Mouse (Mus musculus) lung, postnatal 0 days (tissue): ENCODE results near the gene Gm21987. TPM values are rescaled to one million over a fixed set of nuclear protein-coding genes. Genes with fewer than 3 reads are reported as not detected.
A peak's percentile ranks its signal among the peaks of the same experiment; 100 is the strongest.

Source experiments
- ATAC-seq: fragments of 200-750 bp; cut with Nextera tagmentation; 2 replicates; pipeline ENCODE4 v1.8.0; 2017; ENCODE audit warnings: moderate library complexity
- DNase-seq: peaks from one replicate; pipeline ENCODE4 v3.0.0-alpha.2; 2016; ENCODE audit warnings: low spot score
- H3K27ac ChIP-seq: fragments of 300-500 bp; sonication (generic); 2 replicates; pipeline ENCODE4 v1.5.1; 2014; ENCODE audit warnings: antibody characterized with exemption, mild to moderate bottlenecking, low read length, mixed read lengths
- H3K27me3 ChIP-seq: fragments of 300-500 bp; sonication (generic); replicated peaks from 2 replicates; pipeline ENCODE4 v1.6.1; 2014; ENCODE audit warnings: low read length, mixed read lengths; ENCODE audit not compliant: insufficient read depth
- H3K36me3 ChIP-seq: fragments of 300-500 bp; sonication (generic); 2 replicates; pipeline ENCODE4 v1.6.1; 2014; ENCODE audit warnings: low read length, mixed read lengths; ENCODE audit not compliant: insufficient read depth
- H3K4me1 ChIP-seq: fragments of 300-500 bp; sonication (generic); 2 replicates; pipeline ENCODE4 v1.6.1; 2014; ENCODE audit warnings: antibody characterized with exemption, low read depth, low read length, mixed read lengths; ENCODE audit not compliant: insufficient read depth
- H3K4me2 ChIP-seq: fragments of 300-500 bp; sonication (generic); replicated peaks from 2 replicates; pipeline ENCODE4 v1.6.1; 2014; ENCODE audit warnings: low read depth, mild to moderate bottlenecking, low read length, moderate library complexity, mixed read lengths
- H3K4me3 ChIP-seq: fragments of 300-500 bp; sonication (generic); 2 replicates; pipeline ENCODE4 v1.5.1; 2014; ENCODE audit warnings: low read depth, low read length
- H3K9ac ChIP-seq: fragments of 300-500 bp; sonication (generic); replicated peaks from 2 replicates; pipeline ENCODE4 v1.6.1; 2014; ENCODE audit warnings: low read depth, mild to moderate bottlenecking
- H3K9me3 ChIP-seq: fragments of 300-500 bp; sonication (generic); 2 replicates; pipeline ENCODE4 v1.6.1; 2016; ENCODE audit warnings: low read length, mixed read lengths
- CTCF ChIP-seq: IDR thresholded peaks from 2 replicates; pipeline ENCODE4 v1.5.1; 2016; ENCODE audit warnings: antibody characterized with exemption, mild to moderate bottlenecking
- EP300 ChIP-seq: IDR thresholded peaks from 2 replicates; pipeline ENCODE4 v1.6.1; 2016; ENCODE audit warnings: antibody characterized with exemption, mild to moderate bottlenecking, control low read depth
- WGBS: fragments of 180-500 bp; shearing (Covaris S2); extraction: QIAGEN DNeasy Blood & Tissue Kit; methylation state at CpG from one replicate; pipeline ENCODE4 v1.1.7; 2014; 5-methylcytosine and 5-hydroxymethylcytosine counted together
- polyA plus RNA-seq: library from polyadenylated mRNA; unstranded; fragments of >200 nt; fragmentation: Nextera tagmentation; extraction: Ambion mirVana; gene quantifications from 2 replicates; pipeline ENCODE4 v1.2.1, GENCODE M21; 2015

Gm21987 gene
- polyA plus RNA-seq, 1 experiment from 2014 or later = not detected

DNA sequence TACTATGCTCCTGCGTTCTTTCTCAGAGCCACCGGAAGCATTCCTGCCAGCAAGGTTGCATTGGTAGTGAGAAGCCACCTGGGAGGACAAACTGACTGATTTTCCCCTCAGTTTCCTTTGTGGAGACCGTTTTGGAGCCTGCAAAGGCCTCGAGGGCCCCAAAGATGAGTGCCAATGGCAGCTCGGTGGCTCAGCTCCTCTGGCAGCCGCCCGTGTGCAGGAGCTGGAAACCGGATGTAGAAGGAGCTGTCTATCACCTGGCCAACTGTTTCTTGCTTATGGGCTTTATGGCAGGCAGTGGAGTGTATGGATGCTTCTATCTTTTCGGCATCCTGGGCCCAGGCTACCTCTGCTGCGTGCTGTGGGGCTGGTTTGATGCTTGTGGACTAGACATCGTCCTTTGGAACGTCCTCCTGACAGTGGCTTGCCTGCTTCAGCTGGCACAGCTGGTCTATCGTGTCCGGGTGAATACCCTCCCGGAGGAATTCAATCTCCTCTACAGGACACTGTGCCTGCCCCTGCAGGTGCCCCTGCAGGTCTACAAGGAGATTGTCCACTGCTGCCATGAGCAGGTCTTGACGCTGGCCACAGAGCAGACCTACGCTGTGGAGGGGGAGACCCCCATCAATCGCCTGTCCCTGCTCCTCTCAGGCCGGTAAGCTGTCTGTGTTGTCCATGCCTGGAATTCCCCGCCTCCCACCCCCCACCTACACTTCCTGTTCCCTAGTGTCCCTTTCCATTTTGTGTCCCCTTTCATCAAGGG, 15.8 kb downstream of the Gm21987 start:
- H3K4me1 ChIP-seq = peaks cover 13% of the 10 kb centered on the region; the same call in 1 of the 2 replicates
- DNase-seq = no peak
- H3K9me3 ChIP-seq = no peaks in the 10 kb centered on the region
- H3K27ac ChIP-seq = no peak overlapping the region
- H3K4me2 ChIP-seq = peak overlapping the region; percentile 35
- ATAC-seq = no peak; the same call in 1 of the 2 replicates
- no peaks in the 10 kb centered on the region for H3K27me3 ChIP-seq
- no peak overlapping the region for H3K9ac ChIP-seq
- no peaks in the 10 kb centered on the region for H3K36me3 ChIP-seq
- WGBS = 47% methylated on average over 20 of the region's 20 CpGs
- TF ChIP-seq CTCF = no peak
- no peak overlapping the region for H3K4me3 ChIP-seq

DNA sequence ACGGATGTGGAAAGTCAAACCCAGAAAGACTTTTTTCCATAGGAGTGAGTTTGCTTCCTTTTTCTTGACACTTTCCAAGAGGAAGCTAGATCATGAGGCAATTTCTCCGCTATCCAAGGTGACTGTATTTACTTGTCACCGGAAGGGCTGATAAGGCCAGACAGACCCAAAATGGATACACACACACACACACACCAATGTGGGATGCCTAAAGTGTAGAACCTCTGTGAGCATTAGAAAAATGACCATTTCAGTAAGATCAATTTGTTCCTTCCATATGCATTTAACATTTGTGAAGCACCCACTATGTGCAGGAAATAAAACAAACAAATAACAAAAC, 16.4 kb downstream of the Gm21987 start:
- peaks cover 13% of the 10 kb centered on the region; the same call in 1 of the 2 replicates for H3K4me1 ChIP-seq
- no peak overlapping the region for H3K4me3 ChIP-seq
- no peak overlapping the region for H3K4me2 ChIP-seq
- no peaks in the 10 kb centered on the region for H3K9me3 ChIP-seq
- H3K27ac ChIP-seq = no peak overlapping the region
- DNase-seq = no peak
- H3K36me3 ChIP-seq = no peaks in the 10 kb centered on the region
- no peak overlapping the region for H3K9ac ChIP-seq
- no peaks in the 10 kb centered on the region for H3K27me3 ChIP-seq
- no peak for ATAC-seq
- TF ChIP-seq EP300 (no peak), CTCF (no peak)
- WGBS = 34% methylated on average over 3 of the region's 3 CpGs

DNA sequence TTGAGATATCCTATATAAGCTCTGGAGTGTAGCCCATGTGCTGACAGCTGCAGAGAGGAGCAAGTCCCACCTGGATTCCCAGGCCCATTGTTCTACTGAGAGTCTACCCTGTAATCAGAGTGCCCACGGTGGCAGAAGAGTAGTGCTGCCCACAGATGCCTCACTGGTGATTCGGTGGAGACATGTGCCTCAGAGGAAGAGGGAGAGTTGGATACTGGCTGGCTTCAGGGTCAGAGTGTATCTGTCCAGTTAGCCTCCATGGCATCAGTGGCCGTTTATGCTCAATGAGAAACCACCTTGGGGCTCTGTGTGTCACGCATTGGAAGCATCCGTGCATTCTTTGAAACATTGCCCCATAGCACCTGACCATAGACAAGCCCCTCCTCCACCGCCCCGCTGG, 16.8 kb downstream of the Gm21987 start:
- TF ChIP-seq EP300 (no peak), CTCF (no peak)
- Histone ChIP-seq H3K27me3 (no peaks in the 10 kb centered on the region), H3K36me3 (no peaks in the 10 kb centered on the region), H3K27ac (no peak overlapping the region), H3K4me3 (no peak overlapping the region), H3K4me1 (peaks cover 13% of the 10 kb centered on the region; the same call in 1 of the 2 replicates), H3K4me2 (no peak overlapping the region), H3K9ac (no peak overlapping the region), H3K9me3 (no peaks in the 10 kb centered on the region)
- 73% methylated on average over 7 of the region's 7 CpGs for WGBS
- no peak for DNase-seq
- ATAC-seq = no peak

DNA sequence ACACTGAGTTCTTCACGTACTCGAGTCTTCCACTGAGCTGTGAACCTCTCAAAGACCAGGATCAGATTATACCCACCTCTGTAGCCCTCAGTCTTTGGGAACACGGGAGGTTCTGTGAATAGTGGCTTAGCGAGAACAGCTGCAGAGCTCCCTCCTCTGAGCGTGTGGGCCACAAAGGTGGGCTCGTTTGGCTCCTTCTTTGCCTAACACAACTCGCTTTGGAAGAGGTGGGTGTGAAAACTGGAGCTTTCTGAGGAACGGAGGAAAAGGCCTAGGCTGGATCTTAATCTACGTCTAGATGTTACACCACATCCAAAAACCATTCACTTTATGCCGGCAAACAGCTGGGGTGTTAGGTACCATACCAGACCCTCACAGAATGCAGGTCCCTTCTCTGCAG, 18.6 kb downstream of the Gm21987 start:
- Histone ChIP-seq H3K4me2 (no peak overlapping the region), H3K4me3 (no peak overlapping the region), H3K27me3 (no peaks in the 10 kb centered on the region), H3K9ac (no peak overlapping the region), H3K4me1 (peaks cover 13% of the 10 kb centered on the region; the same call in 1 of the 2 replicates), H3K27ac (no peak overlapping the region), H3K36me3 (no peaks in the 10 kb centered on the region), H3K9me3 (no peaks in the 10 kb centered on the region)
- whole genome bisulfite sequencing = 87% methylated on average over 10 of the region's 10 CpGs
- TF ChIP-seq CTCF = no peak
- no peak for TF ChIP-seq EP300
- ATAC-seq = no peak
- DNase-seq = no peak

DNA sequence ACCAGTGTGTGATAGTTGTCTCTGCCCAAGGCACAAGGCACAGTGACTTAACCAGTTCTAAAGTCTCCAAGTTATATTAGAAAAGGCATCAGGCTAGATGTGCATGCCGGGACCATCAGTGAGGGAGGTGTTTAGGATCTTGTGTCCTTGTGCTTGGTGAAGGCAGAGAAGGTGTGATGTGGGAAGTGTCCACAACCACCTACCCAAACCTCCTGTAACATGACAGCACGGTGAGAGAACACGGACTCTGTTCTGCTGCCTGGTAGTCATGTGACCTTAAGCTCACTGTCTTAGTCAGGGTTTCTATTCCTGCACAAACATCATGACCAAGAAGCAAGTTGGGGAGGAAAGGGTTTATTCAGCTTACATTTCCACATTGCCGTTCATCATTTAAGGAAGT, 19.4 kb downstream of the Gm21987 start:
- H3K27me3 ChIP-seq = no peaks in the 10 kb centered on the region
- 76% methylated on average over 4 of the region's 4 CpGs for WGBS
- no peaks in the 10 kb centered on the region for H3K9me3 ChIP-seq
- TF ChIP-seq CTCF (no peak), EP300 (no peak)
- H3K9ac ChIP-seq = no peak overlapping the region
- no peak overlapping the region for H3K27ac ChIP-seq
- H3K4me2 ChIP-seq = no peak overlapping the region
- H3K4me3 ChIP-seq = no peak overlapping the region
- peaks cover 13% of the 10 kb centered on the region; the same call in 1 of the 2 replicates for H3K4me1 ChIP-seq
- DNase-seq = no peak
- H3K36me3 ChIP-seq = no peaks in the 10 kb centered on the region
- no peak for ATAC-seq

DNA sequence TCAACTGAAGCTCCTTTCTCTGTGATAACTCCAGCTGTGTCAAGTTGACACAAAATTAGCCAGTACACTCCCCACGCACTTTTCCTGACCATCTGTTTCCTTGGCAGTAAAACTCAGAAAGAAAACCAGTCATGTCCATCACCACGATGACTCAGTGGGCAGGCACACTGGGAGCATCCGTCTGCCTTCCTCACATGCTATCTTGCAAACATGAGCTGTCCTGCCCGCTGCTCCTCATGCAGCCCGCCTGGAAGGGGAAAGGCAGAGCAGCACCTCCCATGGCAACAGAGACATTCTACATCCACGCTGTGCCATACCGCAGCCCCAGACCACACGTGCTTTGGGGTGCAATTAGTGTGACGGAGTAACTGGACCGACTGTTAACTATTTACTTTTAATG, 21.5 kb downstream of the Gm21987 start:
- Histone ChIP-seq H3K9ac (no peak overlapping the region), H3K4me3 (no peak overlapping the region), H3K4me1 (no peaks in the 10 kb centered on the region), H3K9me3 (no peaks in the 10 kb centered on the region), H3K27ac (no peak overlapping the region), H3K27me3 (no peaks in the 10 kb centered on the region), H3K4me2 (no peak overlapping the region), H3K36me3 (no peaks in the 10 kb centered on the region)
- DNase-seq (no peak), ATAC-seq (no peak)
- no peak for TF ChIP-seq CTCF
- no peak for TF ChIP-seq EP300
- WGBS = 57% methylated on average over 10 of the region's 10 CpGs

DNA sequence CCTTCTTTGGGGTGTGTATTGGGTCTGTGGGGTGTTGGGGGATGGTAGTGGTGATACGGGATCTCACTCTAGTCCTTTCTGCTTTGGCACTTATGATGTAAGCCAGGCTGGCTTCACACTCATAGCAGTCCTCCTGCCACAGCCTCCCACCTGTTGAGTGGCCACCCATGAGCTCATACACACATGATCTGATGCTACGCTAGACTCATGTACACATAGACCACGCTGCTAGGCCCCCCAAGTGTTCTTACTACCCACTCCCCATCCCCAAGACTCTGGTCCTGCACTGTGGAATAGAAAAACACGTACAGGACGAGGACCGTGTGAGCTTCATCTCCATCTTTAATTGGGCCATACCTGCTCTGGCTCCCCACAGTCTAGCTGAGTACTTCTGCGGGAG, 22.2 kb downstream of the Gm21987 start:
- no peak overlapping the region for H3K4me3 ChIP-seq
- H3K27me3 ChIP-seq = no peaks in the 10 kb centered on the region
- H3K9me3 ChIP-seq = no peaks in the 10 kb centered on the region
- ATAC-seq = no peak
- 84% methylated on average over 7 of the region's 7 CpGs for WGBS
- no peaks in the 10 kb centered on the region for H3K36me3 ChIP-seq
- H3K4me1 ChIP-seq = no peaks in the 10 kb centered on the region
- DNase-seq = no peak
- TF ChIP-seq EP300 (no peak), CTCF (no peak)
- no peak overlapping the region for H3K9ac ChIP-seq
- H3K27ac ChIP-seq = no peak overlapping the region
- H3K4me2 ChIP-seq = no peak overlapping the region
